Mouse (Mus musculus) bone marrow macrophage, adult 2 months (primary cell): ENCODE data around the gene Slc26a10.
A peak's percentile ranks its signal among the peaks of the same experiment; 100 is the strongest.

Source experiments
- CTCF ChIP-seq: IDR thresholded peaks from 2 replicates; pipeline ENCODE4 v1.5.1; 2012; ENCODE audit warnings: low read depth, mild to moderate bottlenecking, low read length, moderate library complexity
- POLR2A ChIP-seq: IDR thresholded peaks from 2 replicates; pipeline ENCODE4 v1.6.1; 2012; ENCODE audit warnings: mild to moderate bottlenecking, low read depth, low read length, borderline replicate concordance

DNA sequence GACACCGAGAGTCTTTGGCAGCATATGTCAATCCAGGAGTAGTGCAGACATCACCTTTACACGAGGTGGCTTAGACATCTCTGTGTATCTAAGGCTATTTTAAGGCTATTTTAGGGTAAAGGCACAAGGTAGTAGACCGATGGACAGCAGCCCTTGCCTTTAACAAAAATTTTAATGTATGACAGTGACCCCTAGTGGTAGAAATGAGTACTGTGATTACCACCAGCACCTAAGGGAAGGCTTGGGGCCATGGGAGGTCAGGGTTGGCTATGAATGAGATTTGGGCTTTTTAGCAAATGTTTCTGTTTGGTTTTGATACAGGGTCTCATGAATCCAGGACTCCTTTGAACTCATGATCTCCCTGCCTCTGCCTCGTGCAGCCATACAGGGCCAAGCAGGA, 48.5 kb upstream of the Slc26a10 start:
- TF ChIP-seq POLR2A: no peak
- peak; percentile 25; the same call in 1 of the 2 replicates for TF ChIP-seq CTCF
